Mouse (Mus musculus) intestine, embryonic 15.5 days (tissue): ENCODE measurements around the gene Klhl29. TPM values are rescaled to one million over a fixed set of nuclear protein-coding genes. Genes with fewer than 3 reads are reported as not detected.

Experiments used
- ATAC-seq: fragments of 200-750 bp; cut with Nextera tagmentation; 2 replicates; pipeline ENCODE4 v1.8.0; 2017; ENCODE audit warnings: moderate TSS enrichment, moderate library complexity
- H3K27ac ChIP-seq: fragments of 300-500 bp; sonication (generic); 2 replicates; pipeline ENCODE4 v1.5.1; 2015; ENCODE audit warnings: mild to moderate bottlenecking, inconsistent platforms
- H3K27me3 ChIP-seq: fragments of 300-500 bp; sonication (generic); replicated peaks from 2 replicates; pipeline ENCODE4 v1.6.1; 2015; ENCODE audit warnings: inconsistent platforms
- H3K36me3 ChIP-seq: fragments of 300-500 bp; sonication (generic); 2 replicates; pipeline ENCODE4 v1.6.1; 2015; ENCODE audit warnings: inconsistent platforms
- H3K4me1 ChIP-seq: fragments of 300-500 bp; sonication (generic); replicated peaks from 2 replicates; pipeline ENCODE4 v1.6.1; 2015; ENCODE audit warnings: inconsistent platforms
- H3K4me2 ChIP-seq: fragments of 300-500 bp; sonication (generic); replicated peaks from 2 replicates; pipeline ENCODE4 v1.6.1; 2015; ENCODE audit warnings: mild to moderate bottlenecking, inconsistent platforms
- H3K4me3 ChIP-seq: fragments of 300-500 bp; sonication (generic); replicated peaks from 2 replicates; pipeline ENCODE4 v1.5.1; 2015; ENCODE audit warnings: inconsistent platforms
- H3K9ac ChIP-seq: fragments of 300-500 bp; sonication (generic); 2 replicates; pipeline ENCODE4 v1.6.1; 2015; ENCODE audit warnings: inconsistent platforms
- H3K9me3 ChIP-seq: fragments of 300-500 bp; sonication (generic); 2 replicates; pipeline ENCODE4 v1.6.1; 2016; ENCODE audit warnings: inconsistent platforms
- WGBS: fragments of 180-500 bp; shearing (Covaris S2); methylation state at CpG from one replicate; pipeline ENCODE4 v1.1.7; 2015; 5-methylcytosine and 5-hydroxymethylcytosine counted together
- polyA plus RNA-seq: library from polyadenylated mRNA; unstranded; fragments of >200 nt; fragmentation: Nextera tagmentation; extraction: Ambion mirVana; gene quantifications from 2 replicates; pipeline ENCODE4 v1.2.1, GENCODE M21; 2015

The Klhl29 gene
- polyA plus RNA-seq, 1 experiment from 2014 or later = 0.94 TPM

DNA sequence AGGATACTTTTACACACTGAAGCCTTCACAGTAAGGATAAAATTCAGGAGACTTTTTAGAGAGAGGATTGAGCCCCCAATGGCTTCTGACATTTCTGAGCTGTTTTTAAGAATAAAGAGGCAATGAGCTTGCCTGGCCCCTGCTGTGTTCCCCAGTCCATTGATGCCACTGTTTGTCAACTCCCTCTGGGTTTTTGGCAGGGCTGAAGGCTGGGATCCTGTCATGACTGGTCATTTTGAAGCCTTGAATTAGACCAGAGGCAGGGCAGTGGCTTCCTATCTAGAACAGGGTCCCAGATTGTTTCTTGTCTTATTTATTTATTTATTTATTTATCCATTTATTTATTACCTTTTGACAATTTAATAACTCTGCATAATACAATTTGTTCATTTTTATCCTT lies 6.2 kb upstream of the Klhl29 start:
- Histone ChIP-seq H3K9ac (no peak overlapping the region), H3K36me3 (no peaks in the 10 kb centered on the region), H3K27ac (no peak overlapping the region), H3K4me3 (no peak overlapping the region), H3K9me3 (no peaks in the 10 kb centered on the region), H3K4me1 (no peaks in the 10 kb centered on the region), H3K27me3 (0 out of 2 replicates have a peak, but pooled peaks cover 5% of the 10 kb centered on the region), H3K4me2 (no peak overlapping the region)
- no peak for ATAC-seq

- WGBS = under 1% methylated on average over 81 of the region's 84 CpGs
- ATAC-seq = peak; percentile 73
- H3K27me3 ChIP-seq = peaks cover 22% of the 10 kb centered on the region
Measured at GRCm38 (mm10) chr12:5374684-5375615, 532 bp downstream of the Klhl29 start.

DNA sequence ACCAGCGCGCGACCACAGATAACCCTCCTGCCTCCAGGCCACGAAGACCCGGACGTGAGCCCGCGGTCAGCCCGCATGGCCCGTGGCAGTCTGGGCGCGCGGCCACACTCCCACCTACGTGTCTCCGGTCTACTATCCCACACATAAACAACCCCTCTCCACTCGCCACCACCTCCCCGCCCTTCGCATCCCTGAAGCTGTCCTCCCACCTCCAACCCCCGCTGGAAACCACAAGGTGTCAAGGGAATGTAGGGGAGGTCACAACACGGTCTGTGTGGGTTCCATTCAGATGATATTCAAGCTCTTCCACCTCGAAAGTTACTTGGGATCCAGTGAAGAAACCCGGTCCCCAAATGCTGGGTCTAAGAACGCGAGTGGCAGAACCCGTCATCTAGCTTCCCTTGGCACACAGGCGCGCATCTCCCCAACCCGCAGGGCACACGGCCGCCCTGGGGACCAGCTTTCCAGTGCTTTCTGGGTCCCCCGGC lies 1.2 kb downstream of the Klhl29 start:
- under 1% methylated on average over 31 of the region's 31 CpGs for WGBS
- peak overlapping the region; percentile 75 for H3K9ac ChIP-seq
- H3K4me2 ChIP-seq = peak overlapping the region; percentile 95
- H3K9me3 ChIP-seq = no peaks in the 10 kb centered on the region
- peak overlapping the region; percentile 77; the same call in 1 of the 2 replicates for H3K27ac ChIP-seq
- peaks cover 22% of the 10 kb centered on the region for H3K27me3 ChIP-seq
- H3K36me3 ChIP-seq = no peaks in the 10 kb centered on the region
- peaks cover 16% of the 10 kb centered on the region; the same call in 1 of the 2 replicates for H3K4me1 ChIP-seq
- peak overlapping the region; percentile 77 for H3K4me3 ChIP-seq
- no peak for ATAC-seq

More at GRCm38 (mm10) chr12:5374684-5375615, 532 bp downstream of the Klhl29 start:
- Histone ChIP-seq H3K4me2 (peak overlapping the region; percentile 95), H3K9ac (peak overlapping the region; percentile 75), H3K36me3 (no peaks in the 10 kb centered on the region), H3K9me3 (no peaks in the 10 kb centered on the region), H3K4me3 (peak overlapping the region; percentile 77), H3K27ac (peak overlapping the region; percentile 77), H3K4me1 (peaks cover 16% of the 10 kb centered on the region; the same call in 1 of the 2 replicates)

DNA sequence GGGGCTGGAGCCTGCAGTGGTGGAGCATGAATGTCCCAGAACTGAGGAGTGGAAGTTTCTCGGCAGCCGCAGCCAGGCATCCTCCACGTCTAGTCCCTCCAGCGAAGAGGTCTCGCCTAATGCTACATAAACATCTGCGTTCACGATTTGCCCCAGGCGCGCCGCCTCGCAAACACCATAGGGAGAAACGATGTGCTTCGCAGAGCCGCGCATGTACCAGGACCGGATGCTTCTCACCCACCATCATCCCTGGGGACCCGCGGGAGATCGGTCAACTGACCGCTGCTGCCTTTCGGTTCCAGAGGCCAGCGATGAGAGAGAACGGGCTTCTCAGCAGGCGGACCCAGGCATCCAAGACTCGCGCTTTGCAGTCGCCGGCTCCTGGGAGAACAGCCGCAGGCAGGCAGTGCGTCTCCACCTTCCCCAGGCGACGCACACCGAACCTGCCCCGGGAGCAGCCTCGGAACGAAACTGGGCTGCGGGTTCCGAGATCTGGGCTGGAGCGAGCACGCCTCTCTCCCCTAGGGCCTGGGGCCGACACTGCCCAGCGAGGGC lies 1.8 kb downstream of the Klhl29 start:
- under 1% methylated on average over 42 of the region's 42 CpGs for WGBS
- Histone ChIP-seq H3K27me3 (peaks cover 22% of the 10 kb centered on the region), H3K27ac (peak overlapping the region; percentile 32; the same call in 1 of the 2 replicates)

GRCm38 (mm10) chr12:5369396-5369795 lies 6.1 kb downstream of the Klhl29 start:
- no peaks in the 10 kb centered on the region for H3K9me3 ChIP-seq
- WGBS = 93% methylated on average over 4 of the region's 4 CpGs
- no peak overlapping the region for H3K4me3 ChIP-seq
- H3K4me2 ChIP-seq = no peak overlapping the region
- H3K36me3 ChIP-seq = no peaks in the 10 kb centered on the region
- H3K4me1 ChIP-seq = peaks cover 8% of the 10 kb centered on the region; the same call in 1 of the 2 replicates
- ATAC-seq = no peak
- peaks cover 12% of the 10 kb centered on the region for H3K27me3 ChIP-seq
- H3K27ac ChIP-seq = no peak overlapping the region
- no peak overlapping the region for H3K9ac ChIP-seq

More for the DNA sequence above, 1.8 kb downstream of the Klhl29 start:
- Histone ChIP-seq H3K36me3 (no peaks in the 10 kb centered on the region), H3K9me3 (no peaks in the 10 kb centered on the region), H3K4me1 (peaks cover 16% of the 10 kb centered on the region; the same call in 1 of the 2 replicates), H3K4me3 (peak overlapping the region; percentile 77), H3K9ac (peak overlapping the region; percentile 75), H3K4me2 (peak overlapping the region; percentile 95)
- no peak for ATAC-seq

GRCm38 (mm10) chr12:5364836-5365235 lies 10.6 kb downstream of the Klhl29 start:
- 91% methylated on average over 3 of the region's 3 CpGs for WGBS
- no peak overlapping the region for H3K27ac ChIP-seq
- ATAC-seq = no peak

GRCm38 (mm10) chr12:5363961-5364634 lies 11.4 kb downstream of the Klhl29 start:
- no peak overlapping the region for H3K4me3 ChIP-seq
- H3K9ac ChIP-seq = no peak overlapping the region
- no peaks in the 10 kb centered on the region for H3K36me3 ChIP-seq
- ATAC-seq = no peak
- 90% methylated on average over 17 of the region's 17 CpGs for WGBS
- no peaks in the 10 kb centered on the region for H3K9me3 ChIP-seq
- H3K27me3 ChIP-seq = no peaks in the 10 kb centered on the region
- no peak overlapping the region for H3K27ac ChIP-seq
- H3K4me1 ChIP-seq = no peaks in the 10 kb centered on the region
- no peak overlapping the region for H3K4me2 ChIP-seq

More at GRCm38 (mm10) chr12:5364836-5365235, 10.6 kb downstream of the Klhl29 start:
- H3K9ac ChIP-seq = no peak overlapping the region
- H3K27me3 ChIP-seq = no peaks in the 10 kb centered on the region
- no peaks in the 10 kb centered on the region for H3K4me1 ChIP-seq
- no peaks in the 10 kb centered on the region for H3K36me3 ChIP-seq
- no peaks in the 10 kb centered on the region for H3K9me3 ChIP-seq
- no peak overlapping the region for H3K4me2 ChIP-seq
- no peak overlapping the region for H3K4me3 ChIP-seq

DNA sequence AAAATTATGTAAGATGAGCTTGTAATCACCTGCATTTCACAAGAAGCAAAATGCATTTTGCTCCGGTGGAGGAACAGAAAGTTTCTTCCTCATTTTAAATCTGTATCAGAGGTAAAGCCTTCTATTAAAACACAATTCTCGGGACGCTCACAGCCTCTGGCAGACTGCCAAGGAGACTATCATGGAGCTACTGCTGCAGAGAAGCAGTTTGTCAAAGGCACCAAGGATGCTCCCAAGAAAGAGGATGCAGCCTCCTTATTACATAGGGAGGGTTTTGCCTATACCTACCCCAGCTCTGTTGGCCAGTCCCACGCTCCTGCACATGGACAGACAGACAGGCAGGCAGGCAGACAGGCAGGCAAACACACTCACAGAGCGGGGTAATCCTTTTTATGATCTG lies 16.4 kb downstream of the Klhl29 start:
- H3K4me3 ChIP-seq = no peak overlapping the region
- H3K9me3 ChIP-seq = no peaks in the 10 kb centered on the region
- H3K4me2 ChIP-seq = no peak overlapping the region
- no peaks in the 10 kb centered on the region for H3K27me3 ChIP-seq
- no peak for ATAC-seq
- H3K9ac ChIP-seq = no peak overlapping the region
- no peak overlapping the region for H3K27ac ChIP-seq
- WGBS = 16% methylated on average over 5 of the region's 5 CpGs
- no peaks in the 10 kb centered on the region for H3K36me3 ChIP-seq
- H3K4me1 ChIP-seq = no peaks in the 10 kb centered on the region

DNA sequence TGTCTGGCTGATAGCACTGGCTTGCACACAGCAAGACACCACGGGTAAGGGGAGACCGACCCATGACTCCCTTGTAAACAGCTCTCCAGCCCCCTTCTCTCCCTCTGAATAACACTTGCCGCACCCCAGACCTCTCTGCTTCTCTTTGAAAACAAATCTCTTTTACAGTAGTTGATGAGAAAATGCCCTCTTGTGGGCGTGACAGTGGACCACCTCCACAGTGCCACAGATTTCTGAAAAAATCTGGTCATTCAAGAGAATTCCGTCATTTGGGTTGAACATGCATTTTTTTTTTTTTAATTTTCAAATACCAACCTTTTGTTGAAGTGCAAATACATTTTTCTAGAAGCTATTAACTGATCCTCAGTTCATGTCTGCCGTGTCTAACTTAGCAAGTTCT lies 17.0 kb downstream of the Klhl29 start:
- Histone ChIP-seq H3K27ac (no peak overlapping the region), H3K36me3 (no peaks in the 10 kb centered on the region), H3K4me3 (no peak overlapping the region), H3K4me2 (no peak overlapping the region), H3K27me3 (no peaks in the 10 kb centered on the region), H3K9me3 (no peaks in the 10 kb centered on the region), H3K4me1 (no peaks in the 10 kb centered on the region), H3K9ac (no peak overlapping the region)
- no peak for ATAC-seq
- WGBS = 53% methylated on average over 6 of the region's 6 CpGs

DNA sequence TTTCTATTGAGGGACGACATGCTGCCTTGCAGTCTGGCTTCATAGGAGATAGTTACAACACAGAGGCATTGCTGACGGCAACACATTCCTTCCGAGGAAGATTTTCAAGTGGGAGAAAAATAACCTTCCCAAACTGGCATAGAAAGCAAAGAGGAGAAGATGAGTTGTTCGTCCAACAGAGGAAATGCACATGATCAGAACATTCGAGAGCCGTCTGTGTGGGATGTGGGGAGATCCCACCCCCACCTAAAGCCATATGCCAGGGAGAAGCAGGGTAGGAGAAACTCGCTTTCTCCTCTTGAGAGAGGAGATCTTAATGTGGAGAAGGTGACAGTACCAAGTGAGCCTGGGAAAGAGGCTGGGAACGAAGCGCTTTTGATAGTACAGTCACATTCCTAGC lies 22.1 kb downstream of the Klhl29 start:
- WGBS = 86% methylated on average over 9 of the region's 9 CpGs
- Histone ChIP-seq H3K27ac (no peak overlapping the region), H3K36me3 (no peaks in the 10 kb centered on the region), H3K27me3 (no peaks in the 10 kb centered on the region), H3K4me1 (no peaks in the 10 kb centered on the region), H3K4me2 (no peak overlapping the region), H3K9ac (no peak overlapping the region), H3K4me3 (no peak overlapping the region), H3K9me3 (no peaks in the 10 kb centered on the region)
- ATAC-seq = no peak

DNA sequence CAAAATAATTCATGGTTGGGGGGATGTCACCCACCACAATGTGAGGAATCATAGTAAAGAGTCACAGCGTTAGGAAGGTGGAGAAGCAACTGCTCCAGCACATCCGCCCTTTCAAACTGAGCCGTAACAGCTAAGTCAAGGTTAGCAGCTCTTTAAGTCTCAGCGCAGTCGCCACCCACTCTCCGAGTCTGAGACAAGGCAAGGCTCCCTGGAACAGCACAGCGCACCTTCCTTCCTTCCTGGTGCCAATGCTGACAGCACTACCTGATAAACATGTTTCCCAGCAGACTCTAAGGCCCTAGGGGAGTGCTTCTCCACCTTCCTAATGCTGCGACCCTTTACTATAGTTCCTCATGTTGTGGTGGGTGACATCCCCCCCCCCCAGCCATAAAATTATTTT lies 22.7 kb downstream of the Klhl29 start:
- 89% methylated on average over 8 of the region's 8 CpGs for WGBS

More for the DNA sequence above, 22.7 kb downstream of the Klhl29 start:
- Histone ChIP-seq H3K4me1 (0 out of 2 replicates have a peak, but pooled peaks cover under 1% of the 10 kb centered on the region), H3K4me3 (no peak overlapping the region), H3K27ac (no peak overlapping the region), H3K27me3 (no peaks in the 10 kb centered on the region), H3K36me3 (no peaks in the 10 kb centered on the region), H3K9ac (no peak overlapping the region), H3K9me3 (no peaks in the 10 kb centered on the region), H3K4me2 (no peak overlapping the region)
- no peak for ATAC-seq
